Mouse (Mus musculus): ENCODE measurements around the gene Fap. TPM values are rescaled to one million over a fixed set of nuclear protein-coding genes. Genes with fewer than 3 reads are reported as not detected.

Fap gene
- polyA plus RNA-seq (2014; fragmentation: Nextera tagmentation; extraction: Ambion mirVana): 1.7 and 1.8 TPM in 2 replicates

- ATAC-seq (ENCODE audit: low FRiP score) (no peak), DNase-seq (ENCODE audit: low spot score) (no peak)
- no peak within 1 kb of the TSS for H3K4me3 ChIP-seq (replicated peaks; ENCODE audit: low read length)
- H3K9me3 ChIP-seq (ENCODE audit: control insufficient read depth, low read length): no peaks in the 10 kb centered on the region
- 77% methylated on average over 12 of the region's 12 CpGs for WGBS
- H3K4me2 ChIP-seq (replicated peaks): no peak within 1 kb of the TSS
- no peak within 1 kb of the TSS for H3K27ac ChIP-seq
- H3K27me3 ChIP-seq (ENCODE audit: control insufficient read depth, insufficient read depth, low read length): no peaks in the 10 kb centered on the region
- H3K9ac ChIP-seq: no peak within 1 kb of the TSS
- no peaks in the 10 kb centered on the region for H3K4me1 ChIP-seq (replicated peaks; ENCODE audit: control insufficient read depth, insufficient read depth, low read length)
- no peaks in the 10 kb centered on the region for H3K36me3 ChIP-seq (replicated peaks; ENCODE audit: control insufficient read depth, insufficient read depth)
These were observed at the start of gene Fap for GRCm38 (mm10) chr2:62573753-62574159. TSS of gene Fap (minus strand) at chr2:62574075.

DNA sequence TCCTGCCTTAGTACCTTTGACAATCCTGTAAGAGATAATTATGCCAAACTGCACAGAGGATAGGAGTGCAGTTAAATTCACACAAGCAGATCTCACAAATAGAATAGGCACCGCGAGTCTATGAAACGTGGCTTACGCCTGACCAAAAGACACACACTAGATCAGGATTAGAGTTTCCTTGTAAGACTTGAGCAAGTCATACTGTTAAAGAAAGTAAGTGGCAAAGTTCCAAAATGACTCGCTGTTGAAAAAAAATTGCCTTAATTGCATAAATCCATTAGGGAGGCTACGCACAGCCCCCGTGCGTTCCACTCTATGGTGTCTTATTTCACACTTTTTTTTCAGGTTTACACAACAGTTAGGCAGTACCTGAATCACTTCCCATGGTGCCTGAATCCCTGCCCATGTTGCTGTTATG lies 49.2 kb upstream of the Fap start:
- DNase-seq (ENCODE audit: low spot score): no peak
- no peaks in the 10 kb centered on the region for H3K4me1 ChIP-seq (replicated peaks; ENCODE audit: control insufficient read depth, insufficient read depth, low read length)
- no peak for ATAC-seq (ENCODE audit: low FRiP score)
- H3K9me3 ChIP-seq (ENCODE audit: control insufficient read depth, low read length): no peaks in the 10 kb centered on the region
- no peaks in the 10 kb centered on the region for H3K36me3 ChIP-seq (replicated peaks; ENCODE audit: control insufficient read depth, insufficient read depth)
- H3K4me3 ChIP-seq (replicated peaks; ENCODE audit: low read length): no peak overlapping the region
- H3K9ac ChIP-seq: no peak overlapping the region
- H3K27ac ChIP-seq: no peak overlapping the region
- H3K27me3 ChIP-seq (ENCODE audit: control insufficient read depth, insufficient read depth, low read length): no peaks in the 10 kb centered on the region
- no peak overlapping the region for H3K4me2 ChIP-seq (replicated peaks)
- WGBS: 88% methylated on average over 8 of the region's 8 CpGs

DNA sequence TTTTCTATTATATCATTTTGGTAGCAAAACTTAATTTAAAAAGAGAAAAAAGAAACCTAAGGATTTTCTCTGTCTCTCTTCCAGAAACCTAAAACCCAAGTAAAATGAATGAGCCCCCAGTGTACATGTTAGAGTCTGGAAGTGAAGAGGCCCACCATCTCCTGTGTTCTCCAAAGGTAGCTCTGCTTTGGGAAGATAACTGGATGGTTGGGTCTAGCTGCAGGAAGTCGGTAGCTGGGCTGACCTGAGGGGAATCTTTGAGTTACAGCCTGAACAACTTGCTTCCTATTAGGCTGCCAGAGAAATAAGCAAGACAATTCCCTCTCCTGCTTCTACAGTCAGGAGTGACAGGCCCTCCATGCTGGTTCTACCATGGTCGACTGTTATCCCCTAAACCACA lies 45.8 kb upstream of the Fap start:
- no peak for ATAC-seq (ENCODE audit: low FRiP score)

DNA sequence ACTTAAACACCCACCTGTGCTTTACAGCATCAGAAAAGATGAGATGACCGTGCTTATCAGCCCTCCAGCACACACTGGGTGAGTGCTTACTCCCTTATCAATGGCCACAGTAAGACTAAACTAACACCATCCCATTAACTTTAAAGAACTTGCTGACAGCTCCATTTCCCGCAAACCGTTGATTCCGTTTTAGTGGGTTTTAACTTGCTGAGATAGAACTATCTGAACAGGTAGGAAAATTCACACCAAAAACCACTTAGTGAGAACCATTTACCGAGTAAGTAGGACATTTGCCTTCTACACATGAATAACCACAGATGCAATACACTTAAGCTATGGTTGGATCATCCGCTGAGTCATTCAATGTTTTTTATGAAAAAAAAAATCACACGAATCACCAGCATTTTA lies 45.1 kb upstream of the Fap start:
- ATAC-seq (ENCODE audit: low FRiP score) (no peak), DNase-seq (ENCODE audit: low spot score) (no peak)
- Histone ChIP-seq H3K4me2 (replicated peaks) (no peak overlapping the region), H3K9ac (no peak overlapping the region), H3K27ac (no peak overlapping the region), H3K27me3 (ENCODE audit: control insufficient read depth, insufficient read depth, low read length) (no peaks in the 10 kb centered on the region), H3K36me3 (replicated peaks; ENCODE audit: control insufficient read depth, insufficient read depth) (no peaks in the 10 kb centered on the region), H3K4me1 (replicated peaks; ENCODE audit: control insufficient read depth, insufficient read depth, low read length) (no peaks in the 10 kb centered on the region), H3K9me3 (ENCODE audit: control insufficient read depth, low read length) (no peaks in the 10 kb centered on the region), H3K4me3 (replicated peaks; ENCODE audit: low read length) (no peak overlapping the region)
- 87% methylated on average over 7 of the region's 7 CpGs for WGBS

More for the DNA sequence above, 45.8 kb upstream of the Fap start:
- no peak overlapping the region for H3K4me2 ChIP-seq (replicated peaks)
- no peak overlapping the region for H3K27ac ChIP-seq
- WGBS: 70% methylated on average over 2 of the region's 2 CpGs
- no peaks in the 10 kb centered on the region for H3K9me3 ChIP-seq (ENCODE audit: control insufficient read depth, low read length)
- H3K4me1 ChIP-seq (replicated peaks; ENCODE audit: control insufficient read depth, insufficient read depth, low read length): no peaks in the 10 kb centered on the region
- DNase-seq (ENCODE audit: low spot score): no peak
- H3K4me3 ChIP-seq (replicated peaks; ENCODE audit: low read length): no peak overlapping the region
- no peak overlapping the region for H3K9ac ChIP-seq
- H3K27me3 ChIP-seq (ENCODE audit: control insufficient read depth, insufficient read depth, low read length): no peaks in the 10 kb centered on the region
- no peaks in the 10 kb centered on the region for H3K36me3 ChIP-seq (replicated peaks; ENCODE audit: control insufficient read depth, insufficient read depth)

DNA sequence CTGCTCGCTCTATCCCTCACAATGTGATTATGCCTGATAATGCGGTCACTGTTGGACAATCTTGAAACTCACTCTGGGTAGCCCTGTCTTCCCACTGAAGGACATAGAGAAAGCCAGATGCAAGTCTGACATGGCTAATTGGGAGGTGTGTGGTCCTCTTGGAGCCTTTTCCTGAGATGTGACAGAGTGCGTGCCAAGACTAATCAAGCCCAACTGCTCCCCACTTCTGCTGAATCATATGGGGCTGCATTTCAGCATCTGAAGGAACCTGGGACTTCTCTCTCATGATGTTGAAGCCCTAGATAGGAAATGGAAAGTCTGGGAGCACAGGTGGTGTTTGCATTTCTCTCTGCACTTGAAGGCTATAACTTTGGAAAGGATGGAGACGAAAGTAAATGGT lies 39.3 kb upstream of the Fap start:
- H3K27me3 ChIP-seq (ENCODE audit: control insufficient read depth, insufficient read depth, low read length): no peaks in the 10 kb centered on the region
- ATAC-seq (ENCODE audit: low FRiP score): no peak
- H3K36me3 ChIP-seq (replicated peaks; ENCODE audit: control insufficient read depth, insufficient read depth): no peaks in the 10 kb centered on the region
- H3K27ac ChIP-seq: no peak overlapping the region
- H3K4me1 ChIP-seq (replicated peaks; ENCODE audit: control insufficient read depth, insufficient read depth, low read length): no peaks in the 10 kb centered on the region
- H3K4me2 ChIP-seq (replicated peaks): no peak overlapping the region
- no peaks in the 10 kb centered on the region for H3K9me3 ChIP-seq (ENCODE audit: control insufficient read depth, low read length)
- H3K9ac ChIP-seq: no peak overlapping the region
- DNase-seq (ENCODE audit: low spot score): no peak
- H3K4me3 ChIP-seq (replicated peaks; ENCODE audit: low read length): no peak overlapping the region
- 96% methylated on average over 4 of the region's 4 CpGs for WGBS

DNA sequence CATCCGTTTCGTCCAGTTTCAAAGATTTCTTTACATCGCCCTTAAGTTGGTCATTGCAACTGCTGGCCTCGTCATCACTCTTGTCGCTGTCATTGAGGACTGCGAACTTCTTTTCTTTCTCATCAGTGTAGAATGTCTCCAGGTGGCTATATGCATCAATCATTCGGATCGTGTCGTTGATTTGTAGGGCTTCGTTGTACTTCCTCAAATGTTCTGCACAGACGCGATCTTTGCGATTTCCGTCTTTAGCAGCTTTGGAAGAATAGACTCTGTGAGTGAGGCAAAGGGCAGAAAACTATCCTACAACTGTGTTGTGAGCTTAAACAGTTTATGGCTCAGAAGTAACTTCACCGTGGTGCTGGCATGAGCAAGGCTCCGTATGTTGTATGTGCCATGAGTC lies 32.3 kb upstream of the Fap start:
- 93% methylated on average over 16 of the region's 16 CpGs for WGBS
- Histone ChIP-seq H3K9ac (no peak overlapping the region), H3K27me3 (ENCODE audit: control insufficient read depth, insufficient read depth, low read length) (no peaks in the 10 kb centered on the region), H3K27ac (no peak overlapping the region), H3K4me3 (replicated peaks; ENCODE audit: low read length) (no peak overlapping the region), H3K4me2 (replicated peaks) (no peak overlapping the region), H3K4me1 (replicated peaks; ENCODE audit: control insufficient read depth, insufficient read depth, low read length) (no peaks in the 10 kb centered on the region), H3K9me3 (ENCODE audit: control insufficient read depth, low read length) (no peaks in the 10 kb centered on the region), H3K36me3 (replicated peaks; ENCODE audit: control insufficient read depth, insufficient read depth) (no peaks in the 10 kb centered on the region)
- ATAC-seq (ENCODE audit: low FRiP score) (no peak), DNase-seq (ENCODE audit: low spot score) (no peak)

DNA sequence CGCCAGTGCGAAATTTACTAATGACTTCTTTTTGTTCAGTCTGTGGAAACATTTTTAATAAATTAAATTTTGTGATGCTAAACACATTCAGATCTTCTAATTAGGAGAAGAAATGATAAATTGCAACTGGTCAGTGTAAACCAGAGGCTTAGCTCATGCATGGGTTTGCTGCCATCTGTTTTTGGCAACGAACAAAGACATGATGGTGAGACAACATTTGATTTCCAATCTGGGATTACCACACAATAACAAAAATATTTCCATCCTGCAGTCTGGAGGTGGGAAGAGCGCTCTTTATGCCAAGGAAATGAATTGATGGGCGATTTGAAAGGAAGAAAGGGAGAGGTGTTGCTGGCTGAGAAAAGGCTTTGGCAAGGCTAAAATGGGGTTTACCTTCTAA lies 29.7 kb upstream of the Fap start:
- DNase-seq (ENCODE audit: low spot score) (no peak), ATAC-seq (ENCODE audit: low FRiP score) (no peak)
- no peak overlapping the region for H3K27ac ChIP-seq
- no peaks in the 10 kb centered on the region for H3K4me1 ChIP-seq (replicated peaks; ENCODE audit: control insufficient read depth, insufficient read depth, low read length)
- WGBS: 89% methylated on average over 5 of the region's 5 CpGs
- H3K9me3 ChIP-seq (ENCODE audit: control insufficient read depth, low read length): no peaks in the 10 kb centered on the region
- no peak overlapping the region for H3K4me3 ChIP-seq (replicated peaks; ENCODE audit: low read length)
- H3K4me2 ChIP-seq (replicated peaks): no peak overlapping the region
- no peaks in the 10 kb centered on the region for H3K36me3 ChIP-seq (replicated peaks; ENCODE audit: control insufficient read depth, insufficient read depth)
- no peak overlapping the region for H3K9ac ChIP-seq
- no peaks in the 10 kb centered on the region for H3K27me3 ChIP-seq (ENCODE audit: control insufficient read depth, insufficient read depth, low read length)

GRCm38 (mm10) chr2:62596586-62596985 lies 22.7 kb upstream of the Fap start:
- no peak for ATAC-seq (ENCODE audit: low FRiP score)
- Histone ChIP-seq H3K27ac (no peak overlapping the region), H3K4me1 (replicated peaks; ENCODE audit: control insufficient read depth, insufficient read depth, low read length) (no peaks in the 10 kb centered on the region), H3K36me3 (replicated peaks; ENCODE audit: control insufficient read depth, insufficient read depth) (no peaks in the 10 kb centered on the region), H3K4me2 (replicated peaks) (no peak overlapping the region), H3K9ac (no peak overlapping the region), H3K4me3 (replicated peaks; ENCODE audit: low read length) (no peak overlapping the region), H3K9me3 (ENCODE audit: control insufficient read depth, low read length) (no peaks in the 10 kb centered on the region), H3K27me3 (ENCODE audit: control insufficient read depth, insufficient read depth, low read length) (no peaks in the 10 kb centered on the region)
- 91% methylated on average over 5 of the region's 5 CpGs for WGBS
- DNase-seq (ENCODE audit: low spot score): no peak

DNA sequence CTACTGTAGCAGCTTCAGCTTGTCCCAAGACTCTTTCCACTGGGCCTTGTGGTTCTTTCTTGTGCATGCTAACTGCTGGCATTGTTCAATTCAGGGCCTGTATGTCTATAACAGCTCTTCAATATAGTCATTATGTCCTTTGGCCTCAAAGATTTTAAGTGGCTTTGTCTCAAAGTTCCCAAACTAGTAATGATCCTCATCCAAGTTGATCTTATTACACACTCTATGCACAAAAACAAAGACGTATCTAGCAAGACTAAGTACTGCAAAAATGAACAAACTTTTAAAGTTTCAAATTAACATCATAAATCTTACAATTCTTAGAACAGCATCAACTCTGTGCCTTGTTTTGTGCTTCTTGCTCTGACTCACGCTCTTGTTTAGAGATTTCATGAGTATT lies 20.6 kb upstream of the Fap start:
- Histone ChIP-seq H3K4me2 (replicated peaks) (no peak overlapping the region), H3K36me3 (replicated peaks; ENCODE audit: control insufficient read depth, insufficient read depth) (no peaks in the 10 kb centered on the region), H3K27ac (no peak overlapping the region), H3K27me3 (ENCODE audit: control insufficient read depth, insufficient read depth, low read length) (no peaks in the 10 kb centered on the region), H3K9me3 (ENCODE audit: control insufficient read depth, low read length) (no peaks in the 10 kb centered on the region), H3K9ac (no peak overlapping the region), H3K4me3 (replicated peaks; ENCODE audit: low read length) (no peak overlapping the region), H3K4me1 (replicated peaks; ENCODE audit: control insufficient read depth, insufficient read depth, low read length) (no peaks in the 10 kb centered on the region)
- DNase-seq (ENCODE audit: low spot score): no peak
- WGBS: 94% methylated on average over 2 of the region's 2 CpGs
- no peak for ATAC-seq (ENCODE audit: low FRiP score)

GRCm38 (mm10) chr2:62591555-62591954 lies 17.7 kb upstream of the Fap start:
- no peak overlapping the region for H3K4me2 ChIP-seq (replicated peaks)
- ATAC-seq (ENCODE audit: low FRiP score): no peak

More at GRCm38 (mm10) chr2:62591555-62591954, 17.7 kb upstream of the Fap start:
- H3K9me3 ChIP-seq (ENCODE audit: control insufficient read depth, low read length): no peaks in the 10 kb centered on the region
- H3K36me3 ChIP-seq (replicated peaks; ENCODE audit: control insufficient read depth, insufficient read depth): no peaks in the 10 kb centered on the region
- DNase-seq (ENCODE audit: low spot score): no peak
- H3K4me3 ChIP-seq (replicated peaks; ENCODE audit: low read length): no peak overlapping the region
- no peak overlapping the region for H3K27ac ChIP-seq
- H3K4me1 ChIP-seq (replicated peaks; ENCODE audit: control insufficient read depth, insufficient read depth, low read length): no peaks in the 10 kb centered on the region
- H3K9ac ChIP-seq: no peak overlapping the region
- whole genome bisulfite sequencing: 84% methylated on average over 3 of the region's 3 CpGs
- H3K27me3 ChIP-seq (ENCODE audit: control insufficient read depth, insufficient read depth, low read length): no peaks in the 10 kb centered on the region

Data from hindbrain, embryonic 14.5 days (tissue).